Mouse (Mus musculus) heart, embryonic 13.5 days (tissue): ENCODE measurements at regions not wholly inside any gene's neighbourhood (a gene's known extent, or its start where the extent isn't known, plus 50 kb on each side); places are given as distances from the start of the nearest gene placed in this dataset.
A peak's percentile ranks its signal among the peaks of the same experiment; 100 is the strongest.
"Not testable (repeated sequence)": the region's sequence is repeated elsewhere in the genome, so short reads cannot be mapped to it uniquely, and the experiment has no call there.

Experiments used
- ATAC-seq: fragments of 200-750 bp; cut with Nextera tagmentation; 2 replicates; pipeline ENCODE4 v1.8.0; 2017; ENCODE audit warnings: moderate TSS enrichment; ENCODE audit not compliant: insufficient number of reproducible peaks, low FRiP score, low TSS enrichment; ENCODE audit errors: extremely low read depth
- H3K27ac ChIP-seq: fragments of 300-500 bp; sonication (generic); replicated peaks from 2 replicates; pipeline ENCODE4 v1.5.1; 2015; ENCODE audit warnings: moderate library complexity, mild to moderate bottlenecking, inconsistent platforms
- H3K27me3 ChIP-seq: fragments of 300-500 bp; sonication (generic); replicated peaks from 2 replicates; pipeline ENCODE4 v1.6.1; 2015; ENCODE audit warnings: mild to moderate bottlenecking, inconsistent platforms
- H3K36me3 ChIP-seq: fragments of 300-500 bp; sonication (generic); 2 replicates; pipeline ENCODE4 v1.6.1; 2015; ENCODE audit warnings: mild to moderate bottlenecking, inconsistent platforms
- H3K4me1 ChIP-seq: fragments of 300-500 bp; sonication (generic); 2 replicates; pipeline ENCODE4 v1.6.1; 2015; ENCODE audit warnings: inconsistent platforms
- H3K4me2 ChIP-seq: fragments of 300-500 bp; sonication (generic); 2 replicates; pipeline ENCODE4 v1.6.1; 2015; ENCODE audit warnings: inconsistent platforms, mild to moderate bottlenecking, moderate library complexity
- H3K4me3 ChIP-seq: fragments of 300-500 bp; sonication (generic); 2 replicates; pipeline ENCODE4 v1.5.1; 2015; ENCODE audit warnings: moderate library complexity, mild to moderate bottlenecking, inconsistent platforms
- H3K9ac ChIP-seq: fragments of 300-500 bp; sonication (generic); 2 replicates; pipeline ENCODE4 v1.6.1; 2015; ENCODE audit warnings: inconsistent platforms, mild to moderate bottlenecking, moderate library complexity
- H3K9me3 ChIP-seq: fragments of 300-500 bp; sonication (generic); 2 replicates; pipeline ENCODE4 v1.6.1; 2016; ENCODE audit warnings: inconsistent platforms
- WGBS: fragments of 180-500 bp; shearing (Covaris S2); methylation state at CpG from one replicate; pipeline ENCODE4 v1.1.7; 2015; ENCODE audit warnings: mixed read lengths; 5-methylcytosine and 5-hydroxymethylcytosine counted together

DNA sequence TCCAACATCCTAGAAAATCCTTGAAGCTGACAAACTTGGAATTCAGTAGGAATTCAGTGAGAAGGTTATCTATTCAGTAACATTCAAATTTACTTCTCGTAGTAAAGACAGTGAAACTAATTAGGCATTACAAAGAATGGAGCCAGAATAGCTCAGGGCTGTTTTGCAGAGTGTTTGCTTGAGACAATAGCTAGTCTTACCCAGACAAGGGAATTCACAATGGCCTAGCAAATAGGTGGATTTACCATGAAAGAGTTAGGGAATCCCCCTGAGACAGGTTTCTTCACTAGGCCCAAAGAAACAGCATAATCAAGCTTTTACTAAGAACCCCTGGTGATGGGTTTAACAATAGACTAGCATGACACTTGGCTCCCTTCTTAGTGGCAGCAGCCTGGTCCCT, 699.2 kb upstream of the Dmd start:
- 52% methylated on average over 1 of the region's 1 CpGs for WGBS
- H3K36me3 ChIP-seq, H3K4me1 ChIP-seq, H3K9ac ChIP-seq, ATAC-seq, H3K4me2 ChIP-seq, H3K4me3 ChIP-seq, H3K27ac ChIP-seq, H3K27me3 ChIP-seq, H3K9me3 ChIP-seq: not testable (repeated sequence)

DNA sequence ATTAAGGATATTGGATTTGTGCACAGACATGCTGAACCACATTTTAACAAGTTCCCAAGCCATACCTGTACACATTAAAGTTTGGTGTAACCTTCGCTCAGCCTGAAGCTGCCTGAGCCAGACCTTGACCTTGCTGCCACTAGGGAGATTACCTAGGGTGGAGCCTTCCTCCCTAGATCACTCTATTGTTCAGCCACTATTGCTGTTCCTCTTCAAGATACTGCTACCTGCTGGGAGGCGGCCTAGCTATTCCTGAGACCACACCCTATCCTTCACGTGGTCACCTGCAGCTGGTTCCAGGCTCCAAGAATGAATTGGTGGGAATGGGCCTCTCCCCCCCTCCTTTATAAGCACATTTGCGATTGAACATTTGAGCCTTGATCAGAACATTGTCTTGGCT, 666.3 kb upstream of the Dmd start:
- not testable (repeated sequence) for H3K9me3 ChIP-seq, H3K4me3 ChIP-seq, H3K9ac ChIP-seq, H3K36me3 ChIP-seq, H3K27ac ChIP-seq, ATAC-seq, H3K27me3 ChIP-seq, H3K4me1 ChIP-seq, H3K4me2 ChIP-seq
- WGBS, result 54% methylated on average over 4 of the region's 4 CpGs

DNA sequence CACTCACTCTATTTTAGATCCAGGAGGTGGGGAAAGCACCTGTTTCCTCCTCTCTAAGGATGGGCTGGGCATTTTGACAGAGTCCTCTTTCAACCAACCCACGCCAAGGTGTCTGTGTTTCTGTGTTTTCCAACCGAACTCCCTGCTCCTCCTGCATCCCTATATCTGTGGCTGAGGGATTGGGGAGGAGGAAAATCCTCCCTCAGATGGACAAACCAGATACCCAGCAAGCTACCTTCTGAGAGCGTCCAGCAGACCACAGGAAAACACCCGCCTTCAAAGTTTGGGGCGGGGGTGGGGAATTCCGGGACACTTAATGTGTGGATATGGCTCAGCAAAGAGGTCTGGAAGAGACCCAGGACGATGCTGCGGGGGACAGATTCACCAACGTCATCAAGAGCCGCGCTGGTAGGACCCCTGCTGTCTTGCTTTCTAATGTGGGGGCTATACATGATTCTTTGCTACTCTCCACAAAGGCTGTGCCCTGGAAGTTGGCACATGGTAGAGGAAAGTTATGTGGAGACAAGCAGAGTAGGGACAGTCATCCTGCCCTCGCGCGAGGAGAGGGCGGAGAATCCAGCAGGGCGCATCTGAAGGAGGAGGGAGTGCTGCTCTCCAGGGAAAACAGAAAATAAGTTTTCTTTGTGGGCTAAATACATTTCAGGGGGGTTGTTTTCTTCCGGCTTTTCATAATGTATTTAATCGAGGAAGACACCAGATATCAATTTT, 637.7 kb upstream of the Dmd start:
- Histone ChIP-seq H3K4me2 (peak overlapping the region; percentile 63), H3K27ac (no peak overlapping the region), H3K9ac (no peak overlapping the region), H3K4me3 (peak overlapping the region; percentile 36), H3K27me3 (no peaks in the 10 kb centered on the region), H3K36me3 (no peaks in the 10 kb centered on the region), H3K4me1 (no peaks in the 10 kb centered on the region), H3K9me3 (no peaks in the 10 kb centered on the region)
- ATAC-seq, result no peak
- WGBS, result 16% methylated on average over 18 of the region's 18 CpGs
